Mouse (Mus musculus): Measurements from ENCODE around the gene Dcbld2.

The Dcbld2 gene

GRCm38 (mm10) chr16:58487861-58488260 is 79.6 kb downstream of the Dcbld2 start:
- no peak for DNase-seq (ENCODE audit: inconsistent ontology term)

GRCm38 (mm10) chr16:58496791-58497190 is 88.5 kb downstream of the Dcbld2 start:
- no peak for DNase-seq (ENCODE audit: inconsistent ontology term)

- no peak for DNase-seq (ENCODE audit: inconsistent ontology term)
Observed at GRCm38 (mm10) chr16:58497886-58498713, 89.9 kb downstream of the Dcbld2 start.

- no peak for DNase-seq (ENCODE audit: inconsistent ontology term)
Observed at GRCm38 (mm10) chr16:58499172-58499584, 90.9 kb downstream of the Dcbld2 start.

DNA sequence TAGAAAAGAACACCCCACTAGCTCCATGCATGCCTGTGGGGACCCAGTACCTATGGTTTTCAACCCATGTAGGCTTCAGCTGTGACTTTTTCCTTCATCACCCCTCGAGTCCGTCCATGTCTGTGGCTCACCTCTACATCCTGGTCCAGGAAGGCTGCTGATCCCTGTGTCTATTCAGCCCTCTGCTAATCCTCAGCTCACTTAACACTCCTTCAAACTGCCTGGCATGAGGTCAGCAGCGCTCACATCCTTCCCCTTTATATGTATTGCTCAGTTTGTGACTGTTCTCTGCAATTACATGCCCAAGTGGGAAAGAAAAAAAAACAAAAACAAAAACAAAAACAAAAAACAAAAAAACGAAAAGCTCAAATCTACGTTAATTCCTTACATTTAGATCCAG is 91.4 kb downstream of the Dcbld2 start:
- no peak for DNase-seq (ENCODE audit: inconsistent ontology term)

DNA sequence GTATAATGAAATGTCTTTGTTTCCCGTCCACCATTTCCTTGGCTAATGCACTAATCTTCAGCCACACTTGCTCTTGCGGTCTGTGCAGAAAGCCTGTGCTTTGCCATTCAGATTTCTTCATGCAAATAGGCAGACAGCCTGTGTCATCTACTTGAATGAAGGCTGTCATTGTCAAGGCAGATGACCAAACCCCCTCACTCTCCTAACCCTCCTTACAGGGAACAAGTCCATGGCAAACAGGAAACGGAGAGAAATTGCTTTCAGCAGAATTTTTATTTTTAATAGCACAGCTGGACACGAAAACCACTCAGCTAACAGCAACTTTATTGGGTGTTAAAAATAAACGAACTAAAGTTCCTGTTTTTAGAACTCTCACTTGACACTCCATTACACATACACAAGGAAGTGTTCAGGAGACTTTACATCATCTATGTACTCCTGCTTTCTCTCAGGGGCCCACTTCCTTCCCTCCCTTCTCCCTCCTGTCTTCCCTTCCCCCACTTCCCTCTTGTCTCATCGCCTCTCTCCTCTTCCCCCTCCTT is 93.6 kb downstream of the Dcbld2 start:
- no peak for DNase-seq (ENCODE audit: inconsistent ontology term)

- DNase-seq (ENCODE audit: inconsistent ontology term), result no peak
Observed at GRCm38 (mm10) chr16:58502566-58502965, 94.3 kb downstream of the Dcbld2 start.

- no peak for DNase-seq (ENCODE audit: inconsistent ontology term)
Observed at GRCm38 (mm10) chr16:58504945-58505344, 96.7 kb downstream of the Dcbld2 start.

GRCm38 (mm10) chr16:58512181-58512761 is 104.0 kb downstream of the Dcbld2 start:
- peak; percentile 83 for DNase-seq (ENCODE audit: inconsistent ontology term)

DNA sequence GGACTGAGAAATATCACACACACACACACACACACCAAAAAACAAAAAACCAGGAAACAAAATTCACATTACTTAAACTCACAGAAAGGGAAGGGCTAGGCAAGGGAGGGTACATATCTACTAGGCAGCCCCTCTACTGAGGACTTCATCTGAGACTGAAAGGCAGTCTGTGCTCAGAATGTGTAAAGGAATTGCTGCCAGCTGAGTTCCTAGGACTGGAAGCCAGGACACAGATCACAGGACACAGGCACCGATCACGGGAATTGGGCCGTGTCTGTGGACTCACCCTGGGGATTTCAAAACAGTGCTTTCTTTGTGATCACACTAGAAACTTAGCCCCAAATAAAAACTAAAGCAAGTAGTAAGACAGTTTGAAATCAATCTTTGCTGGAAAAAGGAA is 104.6 kb downstream of the Dcbld2 start:
- DNase-seq (ENCODE audit: inconsistent ontology term), result peak; percentile 70

DNA sequence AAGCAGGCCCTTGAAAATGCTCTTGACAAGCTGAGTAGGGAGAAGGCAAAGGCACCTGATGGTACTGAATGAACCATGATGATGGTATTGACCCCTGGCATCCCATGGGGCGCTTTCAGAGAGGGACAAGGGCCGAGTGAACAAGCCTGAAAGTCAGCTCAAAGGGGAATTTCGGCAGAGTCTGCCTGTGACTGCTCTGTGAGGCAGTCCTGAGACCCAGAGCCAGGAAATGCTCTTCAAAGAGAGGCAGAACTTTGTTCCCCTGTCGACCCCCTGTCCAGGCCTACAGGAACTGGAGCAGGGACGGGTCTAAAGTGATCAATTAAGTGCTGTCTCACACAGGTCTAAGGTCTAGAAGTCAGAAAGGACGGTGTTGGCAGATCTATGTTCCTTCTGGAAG is 105.5 kb downstream of the Dcbld2 start:
- no peak for DNase-seq (ENCODE audit: inconsistent ontology term)

- DNase-seq (ENCODE audit: inconsistent ontology term), result no peak
Observed at GRCm38 (mm10) chr16:58514565-58514964, 106.3 kb downstream of the Dcbld2 start.

GRCm38 (mm10) chr16:58516161-58516560 is 107.9 kb downstream of the Dcbld2 start:
- no peak for DNase-seq (ENCODE audit: inconsistent ontology term)

- no peak for DNase-seq (ENCODE audit: inconsistent ontology term)
Observed at GRCm38 (mm10) chr16:58516960-58517798, 108.9 kb downstream of the Dcbld2 start.

Measured in Muller cell, postnatal 12 days (primary cell).